Mouse (Mus musculus) megakaryocyte-erythroid progenitor cell, adult 5 weeks (primary cell): ENCODE data around the gene Gm4133. TPM values are rescaled to one million over a fixed set of nuclear protein-coding genes. Genes with fewer than 3 reads are reported as not detected.

Experiments used
- polyA plus RNA-seq: library from polyadenylated mRNA; stranded (reverse); fragments of >175 nt; gene quantifications from 2 replicates; pipeline ENCODE4 v1.2.3, GENCODE M21; 2012

Gene Gm4133
- polyA plus RNA-seq, result not detected in 2 replicates

GRCm38 (mm10) chr7:20333965-20334364, at the start of gene Gm4133:
Gm4133 (minus strand) TSS chr7:20334065.

GRCm38 (mm10) chr7:20375310-20375709, 41.4 kb upstream of the Gm4133 start, which contains the start of gene Gm5728:
Gm5728 (minus strand) TSS chr7:20375410.

Other genes with a start within 250 kb of the Gm4133 start
- gene Vmn1r91, start 234.4 kb downstream of the Gm4133 start, polyA plus RNA-seq, result not detected in 2 replicates
- gene Gm16442, start 211.5 kb downstream of the Gm4133 start, polyA plus RNA-seq, result not detected in 2 replicates
- gene Vmn1r93, start 195.0 kb downstream of the Gm4133 start, polyA plus RNA-seq, result not detected in 2 replicates
- not detected in 2 replicates for gene Vmn1r94, start 165.7 kb downstream of the Gm4133 start, polyA plus RNA-seq
- gene Vmn1r95, start 140.4 kb downstream of the Gm4133 start, polyA plus RNA-seq, result not detected in 2 replicates
- gene Gm6164, start 128.5 kb downstream of the Gm4133 start, polyA plus RNA-seq, result not detected in 2 replicates
- gene Gm4498, start 100.2 kb downstream of the Gm4133 start, polyA plus RNA-seq, result not detected in 2 replicates
- not detected in 2 replicates for gene Gm5890, start 71.2 kb downstream of the Gm4133 start, polyA plus RNA-seq
- not detected in 2 replicates for gene Gm5728, start 41.3 kb upstream of the Gm4133 start, polyA plus RNA-seq
- gene Vmn1r100, start 83.9 kb upstream of the Gm4133 start, polyA plus RNA-seq, result not detected in 2 replicates
- gene Vmn1r101, start 108.5 kb upstream of the Gm4133 start, polyA plus RNA-seq, result not detected in 2 replicates
- gene Gm10670, start 140.9 kb upstream of the Gm4133 start, polyA plus RNA-seq, result not detected in 2 replicates
- gene Vmn1r103, start 176.5 kb upstream of the Gm4133 start, polyA plus RNA-seq, result not detected in 2 replicates
- not detected in 2 replicates for gene Vmn1r104, start 199.8 kb upstream of the Gm4133 start, polyA plus RNA-seq
- gene Gm5726, start 211.7 kb upstream of the Gm4133 start, polyA plus RNA-seq, result not detected in 2 replicates
- gene Gm4141, start 242.2 kb upstream of the Gm4133 start, polyA plus RNA-seq, result not detected in 2 replicates